Mouse (Mus musculus): ENCODE data around the gene Grm2.

Grm2 gene

DNA sequence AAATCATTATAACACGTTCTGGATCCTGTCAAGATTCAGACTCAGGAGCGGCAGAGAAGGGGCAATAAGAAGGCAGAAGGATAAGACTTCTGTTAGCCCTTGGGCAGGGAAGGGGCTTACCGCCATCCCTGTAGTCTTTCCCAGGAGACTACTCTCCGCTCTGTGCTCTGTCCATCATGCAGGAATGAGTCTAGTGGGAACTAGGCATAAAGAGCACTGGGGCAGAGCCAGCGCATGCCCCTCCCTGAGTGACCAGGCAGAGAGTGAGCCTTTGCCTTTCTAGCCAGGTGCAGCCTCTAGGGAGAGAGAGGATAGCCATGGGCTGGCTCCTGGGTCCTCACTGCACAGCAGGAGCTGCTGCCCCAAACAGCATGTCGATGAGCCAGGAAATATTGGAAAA, 9.0 kb upstream of the Grm2 start:
- ChIA-PET CTCF (interaction anchor here in 2 of 4 experiments (0.9 to 1.8 kb wide), 2 partner anchors 22 kb away, joined by 3 to 8 read pairs; no protein-coding TSS in a partner anchor), POLR2A (interaction anchor here in 2 of 4 experiments (1.1 to 23.0 kb wide), 7 partner anchors 7 to 227 kb away, joined by 3 to 314 read pairs (median 4); partner anchors contain the start of genes Grm2 (in 2 of the 2) and Manf (in 1 of the 2))

DNA sequence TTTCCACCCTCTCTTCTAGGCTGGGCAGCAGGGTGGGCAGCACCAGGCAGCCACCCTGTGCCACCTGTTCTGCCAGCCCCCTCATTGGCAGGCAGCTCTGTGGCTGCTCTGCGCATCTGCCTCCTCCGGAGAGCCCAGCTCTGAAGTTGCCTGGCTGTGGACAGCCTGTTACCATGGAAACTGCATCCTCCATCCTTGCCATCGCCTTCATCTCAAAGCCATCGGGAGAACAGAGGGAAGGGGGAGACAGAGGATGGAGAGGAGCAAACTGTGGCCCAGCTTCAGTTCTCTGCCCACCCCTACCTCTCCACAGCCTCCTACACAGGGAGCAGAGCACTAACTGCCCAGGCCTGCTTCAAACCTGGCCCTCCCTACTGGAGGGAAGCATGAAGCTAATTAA, 8.6 kb upstream of the Grm2 start:
- ChIA-PET CTCF (interaction anchor here in 2 of 4 experiments (0.9 to 1.8 kb wide), 2 partner anchors 21 to 22 kb away, joined by 3 to 8 read pairs; no protein-coding TSS in a partner anchor), POLR2A (interaction anchor here in 2 of 4 experiments (1.1 to 23.0 kb wide), 7 partner anchors 7 to 228 kb away, joined by 3 to 314 read pairs (median 5); partner anchors contain the start of genes Grm2 (in 2 of the 2) and Manf (in 1 of the 2))

DNA sequence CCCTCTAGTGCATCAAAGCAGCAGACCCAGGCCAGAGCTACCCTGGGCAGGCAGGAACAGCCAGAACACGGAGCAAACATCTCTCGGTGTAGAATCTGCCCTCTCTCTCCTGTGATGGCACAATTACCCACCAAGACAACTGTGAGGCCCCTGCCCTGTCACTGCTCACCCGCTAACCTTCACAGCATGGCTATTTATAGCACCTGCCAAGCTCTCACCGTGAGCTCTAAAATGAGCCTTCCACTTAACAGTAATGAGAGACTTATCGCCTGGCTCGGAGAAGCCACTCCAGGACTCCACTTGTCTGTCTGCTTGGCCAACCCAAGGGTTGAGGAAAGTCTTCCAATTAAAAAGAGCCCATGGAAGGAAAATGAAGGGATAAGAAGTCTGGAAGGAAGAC, 7.3 kb upstream of the Grm2 start:
- CTCF ChIA-PET: interaction anchor here in 3 of 4 experiments (0.6 to 1.7 kb wide), 4 partner anchors 20 to 142 kb away, joined by 3 to 12 read pairs (median 10); no protein-coding TSS in a partner anchor
- POLR2A ChIA-PET: interaction anchor here in 3 of 4 experiments (0.6 to 23.0 kb wide), 10 partner anchors 6 to 229 kb away, joined by 3 to 314 read pairs (median 4); partner anchors contain the start of genes Grm2 (in 1 of the 3) and Manf (in 1 of the 3)

DNA sequence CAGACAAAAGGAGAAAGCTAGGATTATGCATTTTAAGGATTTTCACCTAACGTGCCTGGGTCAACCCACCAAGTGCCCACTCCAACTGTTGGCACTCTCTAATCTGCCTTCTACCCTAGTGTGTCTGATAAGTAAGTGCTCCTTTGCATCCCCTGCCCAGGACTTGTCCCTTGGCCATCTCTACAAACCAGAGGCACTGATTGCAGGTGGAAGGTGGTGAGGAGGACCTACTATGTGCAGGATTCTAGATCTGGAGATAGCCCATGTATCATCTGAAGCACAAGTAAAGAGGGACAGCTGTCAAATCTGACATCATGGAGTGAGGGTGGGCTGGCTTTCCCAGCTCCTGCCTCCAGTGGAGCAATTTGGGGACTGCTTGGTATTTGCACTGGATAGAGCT, 4.1 kb upstream of the Grm2 start:
- POLR2A ChIA-PET: interaction anchor here in 2 of 4 experiments (0.6 to 21.2 kb wide), 6 partner anchors 12 to 201 kb away, joined by 3 to 314 read pairs (median 5); partner anchors contain the start of gene Tex264 (in 1 of the 2)
- CTCF ChIA-PET: interaction anchor here in 3 of 4 experiments (0.8 to 1.9 kb wide), 3 partner anchors 16 to 17 kb away, joined by 3 to 5 read pairs (median 4); no protein-coding TSS in a partner anchor

DNA sequence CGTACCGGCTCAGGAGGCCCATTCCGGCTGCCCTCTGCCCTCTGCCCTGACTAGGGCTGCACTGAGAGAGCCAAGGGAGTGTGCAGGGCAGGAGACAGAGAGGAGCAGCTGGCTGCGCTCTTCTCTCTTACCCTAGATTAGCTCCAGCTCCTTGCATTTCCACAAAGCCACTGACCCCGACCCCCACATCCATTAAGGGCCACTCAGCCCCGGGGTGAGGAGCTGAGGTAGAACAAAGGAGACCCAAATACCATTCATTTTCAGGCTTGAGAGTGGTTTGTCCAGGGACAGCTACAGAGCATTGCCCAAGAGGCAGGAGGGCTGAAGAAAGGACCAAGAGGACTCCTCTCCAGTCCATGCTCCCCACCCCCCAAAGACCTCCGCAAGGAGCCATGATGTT, 3.6 kb upstream of the Grm2 start:
- POLR2A ChIA-PET: interaction anchor here in 2 of 4 experiments (0.6 to 21.2 kb wide), 4 partner anchors 12 to 202 kb away, joined by 3 to 314 read pairs (median 5); no protein-coding TSS in a partner anchor

DNA sequence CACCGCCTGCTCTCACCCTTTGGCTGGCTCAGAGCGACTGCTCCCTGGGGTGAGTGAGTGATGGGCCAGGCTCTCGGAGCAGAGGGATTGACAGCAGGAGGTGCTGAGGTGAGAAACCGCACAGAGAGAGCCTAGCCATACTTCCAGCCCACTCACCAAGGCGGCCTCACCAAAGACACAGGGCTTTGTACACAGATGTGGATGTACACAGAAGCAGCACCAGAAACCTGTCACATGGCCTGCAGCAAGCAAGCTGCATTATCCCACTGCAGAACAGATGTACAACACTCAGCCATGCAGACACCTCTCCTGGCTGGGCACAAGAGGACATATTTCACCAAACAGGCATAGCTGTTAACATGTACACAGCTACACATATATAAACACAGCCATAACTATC, 1.7 kb upstream of the Grm2 start:
- CTCF ChIA-PET: interaction anchor here (0.5 to 4.0 kb wide), 3 partner anchors 14 kb away, joined by 4 to 33 read pairs (median 6); no protein-coding TSS in a partner anchor
- POLR2A ChIA-PET: interaction anchor here in 2 of 4 experiments (0.9 to 21.2 kb wide), 8 partner anchors 10 to 377 kb away, joined by 3 to 314 read pairs (median 4); partner anchors contain the start of genes Manf (in 1 of the 2) and Poc1a (in 1 of the 2)

More for the DNA sequence above, 3.6 kb upstream of the Grm2 start:
- CTCF ChIA-PET: interaction anchor here in 2 of 4 experiments (0.5 to 1.9 kb wide), 3 partner anchors 13 to 16 kb away, joined by 3 to 5 read pairs (median 4); no protein-coding TSS in a partner anchor

DNA sequence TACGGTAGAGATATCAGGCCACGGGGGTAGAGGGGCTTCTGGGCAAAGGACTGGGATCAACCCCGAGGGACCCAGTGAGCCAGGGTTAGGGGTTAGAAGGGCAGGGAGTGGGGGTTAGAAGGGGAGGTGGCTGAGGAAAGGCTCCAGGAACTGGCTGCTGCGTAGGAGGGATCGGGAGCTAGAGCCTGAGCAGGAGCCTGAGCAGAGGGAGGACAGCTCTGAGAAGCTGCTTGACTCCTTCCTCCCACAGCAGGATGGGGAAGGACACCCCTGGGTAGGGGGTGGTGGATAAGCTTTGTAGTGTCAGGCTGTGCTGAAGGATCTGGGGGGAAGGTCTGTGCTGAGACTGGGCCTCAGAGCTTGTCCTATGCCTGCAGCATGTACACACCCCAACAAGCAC, 938 bp upstream of the Grm2 start:
- CTCF ChIA-PET: interaction anchor here (0.5 to 5.0 kb wide), 12 partner anchors 10 to 822 kb away, joined by 3 to 33 read pairs (median 6); partner anchors contain the start of gene Parp3 (in 1 of the 4)

DNA sequence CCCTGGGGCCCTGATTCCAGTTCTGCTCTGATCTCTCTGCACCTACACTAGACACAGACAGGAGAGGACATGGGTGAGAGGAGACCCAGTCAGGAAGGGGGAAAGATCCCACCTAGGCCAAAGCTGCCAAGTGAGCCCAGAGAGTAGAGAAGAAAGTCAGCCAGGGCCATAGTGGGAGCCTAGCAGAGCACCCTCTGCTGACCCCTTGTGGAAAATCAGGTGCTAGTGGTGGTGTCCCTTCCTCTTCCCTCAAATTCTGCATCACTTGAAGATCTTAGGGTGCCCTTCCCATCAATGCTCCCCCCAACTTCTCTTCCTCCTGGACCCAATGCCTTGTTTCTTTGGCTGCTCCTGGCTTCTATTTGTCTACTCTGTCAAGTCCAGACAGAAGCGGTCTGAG, 3.2 kb downstream of the Grm2 start:
- ChIA-PET POLR2A (interaction anchor here in 2 of 4 experiments (0.6 to 21.2 kb wide), 4 partner anchors 9 to 450 kb away, joined by 3 to 314 read pairs (median 5); partner anchors contain the start of gene Twf2 (in 1 of the 2)), CTCF (interaction anchor here (0.6 to 5.0 kb wide), 9 partner anchors 9 to 234 kb away, joined by 3 to 28 read pairs (median 4); no protein-coding TSS in a partner anchor)

More for the DNA sequence above, 938 bp upstream of the Grm2 start:
- POLR2A ChIA-PET: interaction anchor here in 2 of 4 experiments (0.7 to 21.2 kb wide), 16 partner anchors 8 to 376 kb away, joined by 3 to 314 read pairs (median 4); partner anchors contain the start of genes Manf (in 1 of the 2) and Poc1a (in 1 of the 2)

DNA sequence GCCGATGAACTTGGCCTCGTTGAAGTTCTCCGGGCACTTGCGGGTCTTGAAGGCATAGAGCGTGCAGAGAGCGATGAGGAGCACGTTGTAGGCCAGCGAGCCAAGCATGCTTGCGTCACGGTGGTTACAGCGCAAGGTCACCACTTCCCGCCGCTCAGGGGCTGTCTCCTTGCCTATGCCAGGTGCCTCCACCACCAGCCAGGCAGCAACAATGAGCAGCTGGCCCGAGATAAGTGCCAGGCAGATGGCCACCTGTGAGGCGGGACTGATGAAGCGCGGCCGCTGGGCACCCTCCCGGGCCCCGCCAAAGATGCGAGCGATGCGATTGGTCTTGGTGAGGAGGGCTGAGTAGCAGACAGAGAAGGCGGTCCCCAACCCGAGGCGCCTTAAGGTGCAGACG, 8.7 kb downstream of the Grm2 start:
- POLR2A ChIA-PET: interaction anchor here in 3 of 4 experiments (0.9 to 21.2 kb wide), 6 partner anchors 9 to 175 kb away, joined by 3 to 314 read pairs (median 6); partner anchors contain the start of gene Grm2 (in 2 of the 3)
- CTCF ChIA-PET: no interaction called here

DNA sequence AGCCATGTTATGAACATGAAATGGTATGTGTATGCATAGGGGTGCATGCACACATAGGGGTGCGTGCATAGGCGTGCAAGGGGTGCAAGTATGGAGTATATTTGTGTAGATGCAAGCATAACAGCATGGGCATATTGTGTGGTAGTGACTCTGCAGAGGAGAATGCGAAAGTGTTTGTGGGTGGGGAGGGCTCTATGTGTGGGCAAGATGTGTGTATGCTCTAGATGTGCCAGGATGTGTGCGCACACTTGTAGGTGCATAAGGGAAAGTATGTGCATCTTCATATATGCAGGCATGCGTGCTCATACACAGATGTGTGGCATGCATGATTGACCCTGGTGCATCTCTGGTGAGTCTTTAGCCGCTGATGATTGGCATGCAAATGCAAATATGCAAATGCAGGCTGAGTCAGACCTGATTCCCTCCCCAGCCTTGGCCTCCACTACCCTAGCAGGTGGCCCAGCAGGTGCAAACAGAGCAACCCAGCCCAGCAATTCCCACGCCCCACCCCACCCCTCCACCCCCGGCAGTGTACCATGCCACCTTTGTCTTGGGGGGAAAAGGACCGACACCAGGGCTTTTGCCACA, 10.1 kb downstream of the Grm2 start:
- ChIA-PET POLR2A (interaction anchor here in 3 of 4 experiments (0.7 to 2.5 kb wide), 11 partner anchors 10 to 998 kb away, joined by 3 to 14 read pairs (median 3); partner anchors contain the start of genes Grm2 (in 3 of the 3), Manf (in 2 of the 3) and Rbm15b (in 1 of the 3)), CTCF (interaction anchor here in 3 of 4 experiments (0.5 to 1.0 kb wide), 7 partner anchors 10 to 450 kb away, joined by 3 to 6 read pairs (median 3); partner anchors contain the start of genes Grm2 (in 1 of the 3) and Parp3 (in 1 of the 3))

DNA sequence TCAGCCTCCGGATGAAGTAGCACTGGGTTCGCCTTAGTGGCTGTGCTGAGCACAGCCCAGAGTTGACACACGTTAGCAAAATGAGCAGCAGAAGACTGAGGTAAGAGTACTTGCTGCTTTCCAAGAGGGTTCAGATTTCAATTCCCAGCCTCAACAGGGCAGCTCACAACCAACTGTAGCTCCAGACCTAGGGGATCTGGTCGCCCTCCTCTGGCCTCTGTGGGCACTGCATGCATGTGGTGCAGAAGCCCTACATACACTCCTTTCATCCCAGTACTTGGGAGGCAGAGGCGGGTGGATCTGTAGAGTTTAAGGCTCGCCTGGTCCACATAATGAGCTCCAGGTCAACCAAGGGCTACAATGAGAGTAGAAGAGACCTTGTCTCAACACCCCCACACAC, 12.1 kb downstream of the Grm2 start:
- ChIA-PET CTCF (interaction anchor here (0.5 to 2.9 kb wide), 140 partner anchors 9 to 969 kb away, joined by 3 to 57 read pairs (median 5); partner anchors contain the start of genes Grm2 (in 4 of the 4), Parp3 (in 4 of the 4), Manf (in 3 of the 4) and Rrp9 (in 3 of the 4)), POLR2A (interaction anchor here in 3 of 4 experiments (0.6 to 2.3 kb wide), 24 partner anchors 9 to 432 kb away, joined by 3 to 15 read pairs (median 4); partner anchors contain the start of genes Grm2 (in 2 of the 3), Manf (in 2 of the 3), Acy1 (in 1 of the 3) and Rad54l2 (in 1 of the 3))

DNA sequence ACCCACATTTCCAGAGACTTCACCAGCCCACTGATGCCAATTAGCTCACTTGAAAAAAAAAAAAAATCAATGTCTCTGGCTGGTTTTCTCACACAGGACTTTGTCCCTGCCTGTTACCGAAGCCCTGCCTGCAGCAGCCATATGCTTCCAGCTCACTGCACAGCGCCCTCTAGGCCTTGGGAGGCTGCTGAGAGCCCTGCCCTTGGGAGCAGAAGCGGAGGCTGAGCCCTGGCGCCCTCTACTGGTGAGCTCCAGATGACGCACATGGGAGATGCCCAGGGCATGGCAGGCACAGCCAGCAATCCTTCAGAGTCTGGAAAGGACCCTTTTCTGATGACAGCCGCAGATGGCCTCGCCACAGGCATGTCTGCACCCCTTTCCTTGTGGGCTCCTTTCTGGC, 12.8 kb downstream of the Grm2 start:
- POLR2A ChIA-PET: interaction anchor here (0.6 to 2.3 kb wide), 33 partner anchors 9 to 431 kb away, joined by 3 to 15 read pairs (median 3); partner anchors contain the start of genes Manf (in 2 of the 4), Acy1 (in 1 of the 4), Grm2 (in 1 of the 4) and Iqcf6 (in 1 of the 4)
- CTCF ChIA-PET: interaction anchor here (0.5 to 2.9 kb wide), 165 partner anchors 9 to 1342 kb away, joined by 3 to 57 read pairs (median 4); partner anchors contain the start of genes Grm2 (in 4 of the 4), Parp3 (in 4 of the 4), Manf (in 3 of the 4) and Rrp9 (in 3 of the 4)

DNA sequence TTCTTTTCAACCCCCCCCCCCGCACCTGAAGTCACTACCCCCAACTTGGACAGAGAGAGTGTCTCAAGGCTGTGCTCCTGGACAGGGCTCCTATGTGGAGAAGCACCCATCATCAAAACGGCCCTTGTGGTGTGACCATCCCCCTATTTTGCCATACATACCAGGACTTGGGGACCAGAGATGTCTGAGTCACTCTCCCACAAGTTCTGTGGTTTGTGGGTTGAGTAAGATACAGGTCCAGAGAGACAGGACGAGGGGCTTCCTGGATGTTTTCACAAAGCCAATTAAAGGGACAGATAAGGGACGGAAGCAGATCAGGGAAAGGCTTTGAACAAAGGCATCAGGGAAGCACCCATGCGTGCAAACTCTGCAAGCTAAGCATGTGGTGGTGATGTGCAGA, 14.5 kb downstream of the Grm2 start:
- ChIA-PET CTCF (interaction anchor here in 1 of 4 experiments (1.2 kb wide), 1 partner anchor 9 kb away, joined by 3 read pairs; no protein-coding TSS in a partner anchor), POLR2A (interaction anchor here in 1 of 4 experiments (0.6 kb wide), 1 partner anchor 208 kb away, joined by 4 read pairs; no protein-coding TSS in a partner anchor)

DNA sequence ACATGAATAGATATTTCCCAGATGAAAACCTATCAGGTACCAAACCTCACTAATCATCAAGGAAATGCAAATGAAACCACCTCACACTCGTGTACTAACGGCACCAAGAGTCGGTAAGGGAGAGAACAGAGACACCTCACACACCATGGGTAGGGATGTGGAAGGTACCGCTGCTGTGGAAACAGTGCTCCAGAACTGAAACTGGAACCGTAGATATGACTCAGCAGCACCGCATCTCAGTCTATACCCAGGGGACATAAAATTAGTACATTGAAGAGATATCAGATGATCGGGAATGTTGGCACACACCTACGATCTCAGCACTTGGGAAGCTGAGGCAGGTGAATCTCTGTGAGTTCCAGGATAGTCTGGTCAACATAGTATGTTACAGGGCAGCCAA, 17.7 kb downstream of the Grm2 start:
- ChIA-PET POLR2A (no interaction called here), CTCF (no interaction called here)

DNA sequence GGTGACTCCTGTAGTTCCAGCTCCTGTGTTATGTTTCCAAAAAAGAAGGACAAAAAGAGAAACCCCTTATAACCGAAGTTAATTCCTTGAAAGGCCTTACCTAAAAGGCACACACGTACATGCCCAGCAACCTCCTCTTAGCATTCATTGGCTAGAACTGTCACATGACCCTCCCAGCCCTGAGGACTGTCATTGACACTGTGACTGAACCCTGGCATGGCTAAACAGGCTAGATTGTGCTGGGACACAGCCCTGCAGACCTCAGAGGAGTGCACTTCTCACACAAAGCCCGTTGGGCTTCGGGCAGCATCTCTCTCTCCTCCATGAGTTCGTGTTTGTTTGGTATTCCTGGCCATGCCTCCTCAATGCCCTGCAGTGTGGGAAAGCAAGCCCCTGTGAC, 23.7 kb downstream of the Grm2 start:
- ChIA-PET CTCF (interaction anchor here in 3 of 4 experiments (0.6 to 1.5 kb wide), 4 partner anchors 10 to 100 kb away, joined by 3 to 10 read pairs (median 4); no protein-coding TSS in a partner anchor), POLR2A (interaction anchor here in 2 of 4 experiments (0.6 to 3.1 kb wide), 2 partner anchors 11 to 24 kb away, joined by 4 to 13 read pairs; no protein-coding TSS in a partner anchor)

DNA sequence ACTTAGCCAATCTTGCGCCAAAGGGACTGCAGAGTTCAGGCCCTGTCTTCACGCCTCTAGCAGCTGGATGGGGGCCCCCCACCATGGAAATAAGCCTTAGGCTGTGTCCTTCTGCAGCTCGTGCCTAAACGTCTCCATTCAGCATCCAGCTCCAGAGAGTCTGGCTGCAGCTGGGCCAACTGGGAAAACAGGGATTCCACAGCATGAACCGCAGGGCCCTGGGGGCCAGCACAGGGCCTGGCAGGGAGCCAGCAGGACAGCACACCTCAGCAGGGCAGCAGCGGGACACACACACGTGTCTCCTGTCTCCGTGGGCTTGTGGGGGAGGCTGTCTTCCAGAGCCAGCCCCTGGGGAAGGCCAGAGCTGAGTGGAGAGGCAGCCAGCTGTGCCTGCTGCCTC, 28.1 kb downstream of the Grm2 start:
- ChIA-PET POLR2A (interaction anchor here in 3 of 4 experiments (0.6 to 1.7 kb wide), 4 partner anchors 14 to 196 kb away, joined by 3 to 5 read pairs (median 4); no protein-coding TSS in a partner anchor), CTCF (interaction anchor here in 2 of 4 experiments (0.8 to 1.5 kb wide), 3 partner anchors 15 to 16 kb away, joined by 3 to 8 read pairs (median 4); no protein-coding TSS in a partner anchor)

DNA sequence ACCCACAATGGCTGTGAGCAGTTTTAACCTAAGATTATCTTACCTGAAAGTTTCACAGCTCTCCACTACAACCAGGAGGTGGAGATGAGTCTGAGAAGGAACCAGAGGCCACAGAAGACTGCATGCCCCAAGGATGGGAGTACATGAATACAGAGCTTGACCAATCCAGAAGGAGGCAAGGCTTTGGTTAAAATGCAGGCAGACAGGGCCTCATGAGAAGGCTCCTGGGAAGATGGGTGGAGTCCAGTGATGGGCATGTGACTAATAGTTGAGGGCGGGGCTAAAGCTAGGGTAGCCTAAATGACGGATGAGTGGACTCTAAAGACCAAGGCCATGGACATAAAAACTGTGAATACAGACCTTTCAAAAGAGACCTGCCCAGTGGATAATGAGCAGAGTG, 29.6 kb downstream of the Grm2 start, which contains the start of gene Iqcf6:
Gene Iqcf6 (plus strand): TSS at position 301 of the 400 bp plus-strand sequence.
- ChIA-PET CTCF (interaction anchor here in 2 of 4 experiments (1.4 to 1.9 kb wide), 2 partner anchors 17 kb away, joined by 5 to 12 read pairs; no protein-coding TSS in a partner anchor), POLR2A (interaction anchor here in 1 of 4 experiments (1.1 to 1.5 kb wide), 2 partner anchors 9 to 17 kb away, joined by 3 read pairs; no protein-coding TSS in a partner anchor)

Measured in embryonic stem cell, embryonic (primary cell).